9 mouse cellular contexts compared by ENCODE assay signal in the genomic region with DNA sequence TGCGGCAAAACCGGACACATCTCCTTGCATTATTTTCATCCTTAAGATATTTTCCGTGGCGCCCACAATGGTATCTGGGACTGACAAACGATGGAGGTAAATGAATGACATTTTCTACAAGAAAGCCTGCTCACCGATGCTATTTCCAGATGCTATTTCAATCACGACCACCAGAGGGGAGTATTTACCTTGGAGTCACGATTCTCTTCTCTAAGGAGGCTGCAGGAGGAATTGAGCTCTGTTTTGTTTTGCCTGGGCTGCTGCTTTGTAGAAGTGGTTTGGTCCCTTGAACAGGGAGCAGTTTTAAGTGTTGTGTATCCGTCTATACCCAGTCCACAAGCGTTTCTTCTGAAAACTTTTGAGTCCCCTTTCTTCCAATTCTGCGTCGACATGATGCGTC.
A peak's percentile ranks its signal among the peaks of the same experiment; 100 is the strongest.
DNase-seq lines count a peak whose midpoint lies in the region; ATAC-seq lines count a peak whose summit lies in the region.
"Had no signal": no experiment of that assay in that cellular context is flagged by ENCODE, and none has a peak within 500 bp of the region (broad histone marks: within the 10 kb centered on the region; RNA-seq: fewer than 3 reads in every experiment).

No protein-coding gene starts in this region.

- no peak overlapping the region for H3K4me3 ChIP-seq in embryonic facial prominence, embryonic 10.5 days
- no peak overlapping the region for H3K4me3 ChIP-seq in hindbrain, embryonic 11.5 days (ENCODE audit: low read depth, low read length)

- no peaks in the 10 kb centered on the region for H3K9me3 ChIP-seq in embryonic facial prominence, embryonic 10.5 days
- H3K9me3 ChIP-seq in hindbrain, embryonic 11.5 days (ENCODE audit: control insufficient read depth, low read length) = no peaks in the 10 kb centered on the region

- H3K27ac ChIP-seq in embryonic facial prominence, embryonic 10.5 days (replicated peaks) = no peak overlapping the region
- H3K27ac ChIP-seq in hindbrain, embryonic 11.5 days (ENCODE audit: low read depth, low read length) = no peak overlapping the region
- H3K27ac ChIP-seq: macrophage had no signal

- no peaks in the 10 kb centered on the region for H3K36me3 ChIP-seq in embryonic facial prominence, embryonic 10.5 days (replicated peaks)
- no peaks in the 10 kb centered on the region for H3K36me3 ChIP-seq in hindbrain, embryonic 11.5 days (ENCODE audit: control insufficient read depth, insufficient read depth, low read length)

- no peak for ATAC-seq in cerebellum, adult (ENCODE audit: insufficient number of reproducible peaks, low FRiP score, low TSS enrichment)
- ATAC-seq in hindbrain, embryonic 11.5 days (ENCODE audit: low FRiP score) = peak; percentile 65
- peak; percentile 97 for ATAC-seq in megakaryocyte progenitor cell, adult 5-6 weeks (replicated peaks; ENCODE audit: poor library complexity)

- no peak overlapping the region for H3K4me2 ChIP-seq in hindbrain, embryonic 11.5 days (replicated peaks; ENCODE audit: low read depth, low read length)

- H3K27me3 ChIP-seq in embryonic facial prominence, embryonic 10.5 days (replicated peaks; ENCODE audit: low read depth, poor library complexity, severe bottlenecking) = no peaks in the 10 kb centered on the region
- H3K27me3 ChIP-seq in hindbrain, embryonic 11.5 days (ENCODE audit: control insufficient read depth, insufficient read depth, low read length) = no peaks in the 10 kb centered on the region

- no peaks in the 10 kb centered on the region for H3K4me1 ChIP-seq in embryonic facial prominence, embryonic 10.5 days
- H3K4me1 ChIP-seq in hindbrain, embryonic 11.5 days (replicated peaks; ENCODE audit: control insufficient read depth, insufficient read depth, low read length) = no peaks in the 10 kb centered on the region

- DNase-seq in cerebellum, adult 18-20 months = peak; percentile 28 to 35
- DNase-seq in WW6 (ENCODE audit: low read depth, low spot score) = peak; percentile 11
- DNase-seq in embryonic facial prominence, embryonic 10.5 days (ENCODE audit: low spot score) = peak; percentile 57
- peak; percentile 84 for DNase-seq in hindbrain, embryonic 11.5 days (ENCODE audit: low spot score)
- peak; percentile 37 to 77 for DNase-seq in layer of hippocampus, postnatal 14 days (ENCODE audit: low spot score in 2 of 2)
- DNase-seq in right cerebral cortex, postnatal 36 days (ENCODE audit: low spot score in 2 of 2) = peak; percentile 2 to 9

- no peak overlapping the region for H3K9ac ChIP-seq in hindbrain, embryonic 11.5 days (ENCODE audit: low read depth, low read length)

- 28% methylated on average over 13 of the region's 13 CpGs for WGBS in embryonic facial prominence, embryonic 10.5 days
- WGBS in hindbrain, embryonic 11.5 days = 32% methylated on average over 13 of the region's 13 CpGs

Comparison
In these comparisons a context has a peak if more than half of its experiments do, and no peak if none do; other contexts are left out.
1. DNase-seq: peak in every context shown above with its lines; median percentile 84 in hindbrain, embryonic 11.5 days; 57 in embryonic facial prominence, embryonic 10.5 days; 57 in layer of hippocampus, postnatal 14 days; 32 in cerebellum, adult 18-20 months; 11 in WW6; 6 in right cerebral cortex, postnatal 36 days.